Mouse (Mus musculus) CH12F3 (cell line): ENCODE measurements around the gene Btrc.

Experiments used
- in situ Hi-C: fragments of 300-500 bp; cut with MboI; formaldehyde crosslinking; loops from 2 replicates; pipeline ENCODE4 v1.14.3; 2020; ENCODE audit warnings: low sequenced_read_pairs

The Btrc gene

GRCm38 (mm10) chr19:45529294-45529693 lies 165.8 kb downstream of the Btrc start:
- in situ Hi-C loops, result no loop called here

GRCm38 (mm10) chr19:45530200-45530995 lies 166.9 kb downstream of the Btrc start:
- in situ Hi-C loops, result no loop called here

- in situ Hi-C loops, result no loop called here
Observed at GRCm38 (mm10) chr19:45531554-45531953, 168.0 kb downstream of the Btrc start.

- in situ Hi-C loops, result no loop called here
Observed at GRCm38 (mm10) chr19:45533617-45534016, 170.1 kb downstream of the Btrc start.

GRCm38 (mm10) chr19:45535214-45535735 lies 171.7 kb downstream of the Btrc start:
- in situ Hi-C loops, result no loop called here

GRCm38 (mm10) chr19:45535929-45536328 lies 172.4 kb downstream of the Btrc start:
- in situ Hi-C loops, result no loop called here

- in situ Hi-C loops, result no loop called here
Observed at GRCm38 (mm10) chr19:45537505-45537904, 174.0 kb downstream of the Btrc start.

- in situ Hi-C loops, result loop anchor here (10.0 kb wide), 1 partner anchor 316 kb away; no protein-coding TSS in a partner anchor
Observed at GRCm38 (mm10) chr19:45540657-45541408, 177.3 kb downstream of the Btrc start.

- in situ Hi-C loops, result loop anchor here (10.0 kb wide), 1 partner anchor 317 kb away; no protein-coding TSS in a partner anchor
Observed at GRCm38 (mm10) chr19:45541409-45542041, 178.0 kb downstream of the Btrc start.

GRCm38 (mm10) chr19:45542061-45542460 lies 178.5 kb downstream of the Btrc start:
- in situ Hi-C loops, result loop anchor here (10.0 kb wide), 1 partner anchor 317 kb away; no protein-coding TSS in a partner anchor

GRCm38 (mm10) chr19:45544152-45544924 lies 180.8 kb downstream of the Btrc start:
- in situ Hi-C loops, result loop anchor here (10.0 kb wide), 1 partner anchor 320 kb away; no protein-coding TSS in a partner anchor

- in situ Hi-C loops, result loop anchor here (10.0 kb wide), 1 partner anchor 320 kb away; no protein-coding TSS in a partner anchor
Observed at GRCm38 (mm10) chr19:45544925-45545321, 181.4 kb downstream of the Btrc start.

- in situ Hi-C loops, result loop anchor here (10.0 kb wide), 1 partner anchor 323 kb away; no protein-coding TSS in a partner anchor
Observed at GRCm38 (mm10) chr19:45548196-45548595, 184.7 kb downstream of the Btrc start.

GRCm38 (mm10) chr19:45549128-45549915 lies 185.8 kb downstream of the Btrc start:
- in situ Hi-C loops, result loop anchor here (10.0 kb wide), 1 partner anchor 325 kb away; no protein-coding TSS in a partner anchor

GRCm38 (mm10) chr19:45549948-45550347 lies 186.4 kb downstream of the Btrc start:
- in situ Hi-C loops, result loop anchor here (10.0 kb wide), 1 partner anchor 325 kb away; no protein-coding TSS in a partner anchor

GRCm38 (mm10) chr19:45552187-45552586 lies 188.7 kb downstream of the Btrc start:
- in situ Hi-C loops, result no loop called here

- in situ Hi-C loops, result no loop called here
Observed at GRCm38 (mm10) chr19:45554136-45554535, 190.6 kb downstream of the Btrc start.

- in situ Hi-C loops, result no loop called here
Observed at GRCm38 (mm10) chr19:45560153-45560890, 196.8 kb downstream of the Btrc start, which contains the start of the genes Poll and Gm17018. Gene Poll, minus strand, starts transcription at chr19:45560531. Gene Gm17018, plus strand, starts transcription at chr19:45560615.
